Mouse (Mus musculus) embryo, embryonic 9.5 days (tissue): ENCODE data around the gene Als2cr12.
"Not testable (repeated sequence)": the region's sequence is repeated elsewhere in the genome, so short reads cannot be mapped to it uniquely, and the experiment has no call there.

Experiments used
- DNase-seq: peaks from one replicate; pipeline ENCODE4 v3.0.0-alpha.2; 2017; ENCODE audit errors: extremely low spot score

Als2cr12 gene

GRCm38 (mm10) chr1:58719356-58719945 is 23.7 kb upstream of the Als2cr12 start:
- no peak for DNase-seq

- no peak for DNase-seq
Observed at GRCm38 (mm10) chr1:58717589-58718270, 21.9 kb upstream of the Als2cr12 start.

GRCm38 (mm10) chr1:58716883-58717220 is 21.1 kb upstream of the Als2cr12 start:
- DNase-seq: no peak

GRCm38 (mm10) chr1:58716162-58716882 is 20.5 kb upstream of the Als2cr12 start:
- no peak for DNase-seq

GRCm38 (mm10) chr1:58715536-58715935 is 19.7 kb upstream of the Als2cr12 start:
- DNase-seq: no peak

- DNase-seq: no peak
Observed at GRCm38 (mm10) chr1:58714361-58714760, 18.6 kb upstream of the Als2cr12 start.

- no peak for DNase-seq
Observed at GRCm38 (mm10) chr1:58713893-58714231, 18.1 kb upstream of the Als2cr12 start.

- DNase-seq: peak; percentile 67
Observed at GRCm38 (mm10) chr1:58713081-58713892, 17.5 kb upstream of the Als2cr12 start.

- DNase-seq: peak; percentile 73
Observed at GRCm38 (mm10) chr1:58712076-58713061, 16.6 kb upstream of the Als2cr12 start.

- DNase-seq: peak; percentile 79
Observed at GRCm38 (mm10) chr1:58711365-58712016, 15.7 kb upstream of the Als2cr12 start, which contains the start of gene Cflar. Cflar (plus strand) TSS chr1:58711508.

- no peak for DNase-seq
Observed at GRCm38 (mm10) chr1:58710711-58711364, 15.0 kb upstream of the Als2cr12 start.

- not testable (repeated sequence) for DNase-seq
Observed at GRCm38 (mm10) chr1:58710043-58710442, 14.3 kb upstream of the Als2cr12 start.

- DNase-seq: not testable (repeated sequence)
Observed at GRCm38 (mm10) chr1:58700580-58701162, 4.9 kb upstream of the Als2cr12 start.

- no peak for DNase-seq
Observed at GRCm38 (mm10) chr1:58699988-58700387, 4.2 kb upstream of the Als2cr12 start.

GRCm38 (mm10) chr1:58698781-58699180 is 3.0 kb upstream of the Als2cr12 start:
- DNase-seq: no peak

GRCm38 (mm10) chr1:58697607-58698006 is 1.8 kb upstream of the Als2cr12 start:
- DNase-seq: not testable (repeated sequence)

GRCm38 (mm10) chr1:58693696-58694095 is 2.1 kb downstream of the Als2cr12 start:
- no peak for DNase-seq

- DNase-seq: not testable (repeated sequence)
Observed at GRCm38 (mm10) chr1:58691718-58692117, 4.1 kb downstream of the Als2cr12 start.

- not testable (repeated sequence) for DNase-seq
Observed at GRCm38 (mm10) chr1:58690834-58691488, 4.8 kb downstream of the Als2cr12 start.
